12 mouse cellular contexts compared by ENCODE assay signal in genomic region chr8:70461765-70462515, GRCm38 (mm10). TPM values are rescaled to one million over a fixed set of nuclear protein-coding genes. Genes with fewer than 3 reads are reported as not detected.
A peak's percentile ranks its signal among the peaks of the same experiment; 100 is the strongest.
DNase-seq lines count a peak whose midpoint lies in the region; ATAC-seq and TF ChIP-seq lines count a peak whose summit lies in the region.
"Had no signal": no experiment of that assay in that cellular context is flagged by ENCODE, and none has a peak within 500 bp of the region (broad histone marks: within the 10 kb centered on the region; RNA-seq: fewer than 3 reads in every experiment).

No protein-coding gene starts in this region.

- ATAC-seq in heart, embryonic 16.5 days (replicated peaks; ENCODE audit: extremely low read depth, insufficient read depth, low FRiP score): 0 out of 2 replicates have a peak, but pooled peaks have one; percentile 23
- ATAC-seq: hindbrain, postnatal 0 days had no signal

- H3K4me2 ChIP-seq in heart, embryonic 16.5 days (ENCODE audit: low read depth, low read length): no peak overlapping the region
- H3K4me2 ChIP-seq: embryonic facial prominence, embryonic 15.5 days had no signal

- H3K4me3 ChIP-seq in gastrocnemius, adult 2 months: no peak overlapping the region
- H3K4me3 ChIP-seq in heart, embryonic 16.5 days (ENCODE audit: low read length): no peak overlapping the region
- no peak overlapping the region for H3K4me3 ChIP-seq in embryonic facial prominence, embryonic 10.5 days
- H3K4me3 ChIP-seq: embryonic facial prominence, embryonic 15.5 days had no signal

- DNase-seq in gastrocnemius, adult 2 months: peak; percentile 68
- no peak for DNase-seq in gastrocnemius, adult 18-20 months (ENCODE audit: low spot score)
- DNase-seq in layer of hippocampus, adult 11-12 months (ENCODE audit: low spot score): peak; percentile 21
- DNase-seq in layer of hippocampus, postnatal 25 days (ENCODE audit: extremely low spot score in 1 of 2, low spot score in 1 of 2): no peak
- DNase-seq in MN1 (ENCODE audit: low spot score): peak; percentile 43
- DNase-seq in T-cell, adult 2 months (ENCODE audit: low spot score): no peak
- no peak for DNase-seq in embryonic facial prominence, embryonic 10.5 days (ENCODE audit: low spot score)
- DNase-seq: layer of hippocampus, postnatal 36 days; lung, adult 18-20 months had no signal

- peaks cover 16% of the 10 kb centered on the region for H3K4me1 ChIP-seq in heart, embryonic 16.5 days (ENCODE audit: control insufficient read depth, insufficient read depth, low read length)
- peaks cover 29% of the 10 kb centered on the region for H3K4me1 ChIP-seq in embryonic facial prominence, embryonic 10.5 days

- WGBS in heart, embryonic 16.5 days: 73% methylated on average over 16 of the region's 16 CpGs
- WGBS in embryonic facial prominence, embryonic 10.5 days: 89% methylated on average over 16 of the region's 16 CpGs

- H3K36me3 ChIP-seq in heart, embryonic 16.5 days (ENCODE audit: control insufficient read depth, insufficient read depth): no peaks in the 10 kb centered on the region
- H3K36me3 ChIP-seq in embryonic facial prominence, embryonic 10.5 days (replicated peaks): peaks cover 31% of the 10 kb centered on the region

- intact Hi-C loops in gastrocnemius, adult 2 months (cut with DNase I): no loop called here

- peak overlapping the region; percentile 77 for H3K27ac ChIP-seq in gastrocnemius, adult 2 months
- no peak overlapping the region for H3K27ac ChIP-seq in heart, embryonic 16.5 days (ENCODE audit: low read length)
- no peak overlapping the region for H3K27ac ChIP-seq in embryonic facial prominence, embryonic 10.5 days (replicated peaks)
- H3K27ac ChIP-seq: embryonic facial prominence, embryonic 15.5 days; hindbrain, postnatal 0 days had no signal

- no peaks in the 10 kb centered on the region for H3K27me3 ChIP-seq in heart, embryonic 16.5 days (ENCODE audit: control insufficient read depth, insufficient read depth, low read length)
- H3K27me3 ChIP-seq in embryonic facial prominence, embryonic 10.5 days (replicated peaks; ENCODE audit: low read depth, poor library complexity, severe bottlenecking): no peaks in the 10 kb centered on the region
- H3K27me3 ChIP-seq: embryonic facial prominence, embryonic 15.5 days had no signal

- no peak for TF ChIP-seq CTCF in gastrocnemius, adult 2 months (IDR thresholded peaks at IDR 0.05)

- H3K9ac ChIP-seq in heart, embryonic 16.5 days (ENCODE audit: low read length): no peak overlapping the region
- H3K9ac ChIP-seq: embryonic facial prominence, embryonic 15.5 days had no signal

- no peaks in the 10 kb centered on the region for H3K9me3 ChIP-seq in heart, embryonic 16.5 days (replicated peaks; ENCODE audit: control insufficient read depth, low read length)
- H3K9me3 ChIP-seq in embryonic facial prominence, embryonic 10.5 days: no peaks in the 10 kb centered on the region
- H3K9me3 ChIP-seq: embryonic facial prominence, embryonic 15.5 days had no signal

RNA-seq across cellular contexts. Expression of gene Klhl26, which starts 14.8 kb away (rescaled TPM):
- 1 to 10 TPM; 6.7 to 8.5 TPM for total RNA-seq in gastrocnemius, adult 2 months (2021)
- 1 to 10 TPM; 7.7 to 8.3 TPM for total RNA-seq in gastrocnemius, adult 18-20 months (2021)
- total RNA-seq in layer of hippocampus, postnatal 25 days (2021): 10 to 100 TPM; 54.1 to 60.7 TPM
- polyA plus RNA-seq in heart, embryonic 16.5 days (2015; fragmentation: Nextera tagmentation; extraction: Ambion mirVana): 9.9 and 12.4 TPM in 2 replicates
- 22.4 and 24.1 TPM in 2 replicates for polyA plus RNA-seq in embryonic facial prominence, embryonic 10.5 days (2016; fragmentation: Nextera tagmentation; extraction: Ambion mirVana)

RNA-seq across cellular contexts. Expression of gene Crtc1, which starts 22.6 kb away (rescaled TPM):
- 1 to 10 TPM; 8.9 to 9.5 TPM for total RNA-seq in gastrocnemius, adult 2 months (2021)
- 1 to 10 TPM; 7.7 to 8.4 TPM for total RNA-seq in gastrocnemius, adult 18-20 months (2021)
- total RNA-seq in layer of hippocampus, postnatal 25 days (2021): 100 to 1,000 TPM; 166 to 172 TPM
- 10.2 and 10.7 TPM in 2 replicates for polyA plus RNA-seq in heart, embryonic 16.5 days (2015; fragmentation: Nextera tagmentation; extraction: Ambion mirVana)
- polyA plus RNA-seq in embryonic facial prominence, embryonic 10.5 days (2016; fragmentation: Nextera tagmentation; extraction: Ambion mirVana): 17.3 and 20.6 TPM in 2 replicates

RNA-seq across cellular contexts. Expression of gene Tmem59l, which starts 25.2 kb away (rescaled TPM):
- total RNA-seq in gastrocnemius, adult 2 months (2021): not detected
- not detected for total RNA-seq in gastrocnemius, adult 18-20 months (2021)
- total RNA-seq in layer of hippocampus, postnatal 25 days (2021): 100 to 1,000 TPM; 318 to 351 TPM
- 0.13 and 0.41 TPM in 2 replicates for polyA plus RNA-seq in heart, embryonic 16.5 days (2015; fragmentation: Nextera tagmentation; extraction: Ambion mirVana)
- polyA plus RNA-seq in embryonic facial prominence, embryonic 10.5 days (2016; fragmentation: Nextera tagmentation; extraction: Ambion mirVana): 28.3 and 29.4 TPM in 2 replicates

RNA-seq across cellular contexts. Expression of gene Crlf1, which starts 31.0 kb away (rescaled TPM):
- total RNA-seq in gastrocnemius, adult 2 months (2021): 1 to 10 TPM; 2.5 to 3.2 TPM
- 1 to 10 TPM; 2.8 to 2.9 TPM for total RNA-seq in gastrocnemius, adult 18-20 months (2021)
- 10 to 100 TPM; 45.2 to 49.5 TPM for total RNA-seq in layer of hippocampus, postnatal 25 days (2021)
- 3.2 and 17.8 TPM in 2 replicates for polyA plus RNA-seq in heart, embryonic 16.5 days (2015; fragmentation: Nextera tagmentation; extraction: Ambion mirVana)
- 103 and 116 TPM in 2 replicates for polyA plus RNA-seq in embryonic facial prominence, embryonic 10.5 days (2016; fragmentation: Nextera tagmentation; extraction: Ambion mirVana)

RNA-seq across cellular contexts. Expression of gene Rex1bd, which starts 44.6 kb away (rescaled TPM):
- total RNA-seq in gastrocnemius, adult 2 months (2021): 100 to 1,000 TPM; 146 to 148 TPM
- 100 to 1,000 TPM; 170 TPM for total RNA-seq in gastrocnemius, adult 18-20 months (2021)
- total RNA-seq in layer of hippocampus, postnatal 25 days (2021): 100 to 1,000 TPM in 1 of 2 experiments, 10 to 100 TPM in 1; 91.1 to 101 TPM
- polyA plus RNA-seq in heart, embryonic 16.5 days (2015; fragmentation: Nextera tagmentation; extraction: Ambion mirVana): 122 and 129 TPM in 2 replicates
- 118 and 138 TPM in 2 replicates for polyA plus RNA-seq in embryonic facial prominence, embryonic 10.5 days (2016; fragmentation: Nextera tagmentation; extraction: Ambion mirVana)

Comparison
In these comparisons a context has a peak if more than half of its experiments do, and no peak if none do; other contexts are left out.
1. DNase-seq: peak in gastrocnemius, adult 2 months (single experiment), layer of hippocampus, adult 11-12 months (single experiment) and MN1 (single experiment); none in gastrocnemius, adult 18-20 months (single experiment), layer of hippocampus, postnatal 25 days (0 of 2), T-cell, adult 2 months (single experiment) and embryonic facial prominence, embryonic 10.5 days (single experiment).
2. RNA of gene Klhl26, which starts 14.8 kb away (total RNA-seq): 54.1 to 60.7 TPM in layer of hippocampus, postnatal 25 days; 6.7 to 8.5 TPM in gastrocnemius, adult 2 months and 7.7 to 8.3 TPM in gastrocnemius, adult 18-20 months; every median in the first group is over 4 times any median in the second.
3. RNA of gene Crtc1, which starts 22.6 kb away (total RNA-seq): 166 to 172 TPM in layer of hippocampus, postnatal 25 days; 8.9 to 9.5 TPM in gastrocnemius, adult 2 months and 7.7 to 8.4 TPM in gastrocnemius, adult 18-20 months; every median in the first group is over 10 times any median in the second.
4. RNA of gene Tmem59l, which starts 25.2 kb away (total RNA-seq): 318 to 351 TPM in layer of hippocampus, postnatal 25 days; not detected in gastrocnemius, adult 2 months and not detected in gastrocnemius, adult 18-20 months; every median in the first group is over 100 times any median in the second.